Mouse (Mus musculus) hindbrain, embryonic 11.5 days (tissue): ENCODE results near the gene Tbx2. TPM values are rescaled to one million over a fixed set of nuclear protein-coding genes. Genes with fewer than 3 reads are reported as not detected.

Source experiments
- ATAC-seq: fragments of 200-750 bp; cut with Nextera tagmentation; 2 replicates; pipeline ENCODE4 v1.8.0; 2017; ENCODE audit warnings: mild to moderate bottlenecking, moderate TSS enrichment, moderate library complexity; ENCODE audit not compliant: low FRiP score
- DNase-seq: peaks from one replicate; pipeline ENCODE4 v3.0.0-alpha.2; 2015; ENCODE audit warnings: low spot score
- H3K27ac ChIP-seq: fragments of 300-500 bp; sonication (generic); 2 replicates; pipeline ENCODE4 v1.5.1; 2014; ENCODE audit warnings: mild to moderate bottlenecking, low read depth, low read length
- H3K27me3 ChIP-seq: fragments of 300-500 bp; sonication (generic); 2 replicates; pipeline ENCODE4 v1.6.1; 2014; ENCODE audit warnings: mild to moderate bottlenecking, low read length, moderate library complexity, mixed read lengths; ENCODE audit not compliant: control insufficient read depth, insufficient read depth
- H3K36me3 ChIP-seq: fragments of 300-500 bp; sonication (generic); 2 replicates; pipeline ENCODE4 v1.6.1; 2014; ENCODE audit warnings: mild to moderate bottlenecking, low read length, moderate library complexity, mixed read lengths; ENCODE audit not compliant: control insufficient read depth, insufficient read depth
- H3K4me1 ChIP-seq: fragments of 300-500 bp; sonication (generic); replicated peaks from 2 replicates; pipeline ENCODE4 v1.6.1; 2014; ENCODE audit warnings: low read length, mixed read lengths; ENCODE audit not compliant: control insufficient read depth, insufficient read depth
- H3K4me2 ChIP-seq: fragments of 300-500 bp; sonication (generic); replicated peaks from 2 replicates; pipeline ENCODE4 v1.6.1; 2014; ENCODE audit warnings: mild to moderate bottlenecking, low read depth, low read length
- H3K4me3 ChIP-seq: fragments of 300-500 bp; sonication (generic); 2 replicates; pipeline ENCODE4 v1.5.1; 2014; ENCODE audit warnings: low read depth, low read length
- H3K9ac ChIP-seq: fragments of 300-500 bp; sonication (generic); 2 replicates; pipeline ENCODE4 v1.6.1; 2014; ENCODE audit warnings: low read depth, low read length
- H3K9me3 ChIP-seq: fragments of 300-500 bp; sonication (generic); 2 replicates; pipeline ENCODE4 v1.6.1; 2016; ENCODE audit warnings: low read length; ENCODE audit not compliant: control insufficient read depth
- WGBS: fragments of 180-500 bp; shearing (Covaris S2); extraction: QIAGEN DNeasy Blood & Tissue Kit; methylation state at CpG from one replicate; pipeline ENCODE4 v1.1.7; 2014; 5-methylcytosine and 5-hydroxymethylcytosine counted together
- polyA plus RNA-seq: library from polyadenylated mRNA; unstranded; fragments of >200 nt; fragmentation: Nextera tagmentation; extraction: Ambion mirVana; gene quantifications from 2 replicates; pipeline ENCODE4 v1.2.1, GENCODE M21; 2014

Gene Tbx2
- 2.3 and 3.7 TPM in 2 replicates for polyA plus RNA-seq

DNA sequence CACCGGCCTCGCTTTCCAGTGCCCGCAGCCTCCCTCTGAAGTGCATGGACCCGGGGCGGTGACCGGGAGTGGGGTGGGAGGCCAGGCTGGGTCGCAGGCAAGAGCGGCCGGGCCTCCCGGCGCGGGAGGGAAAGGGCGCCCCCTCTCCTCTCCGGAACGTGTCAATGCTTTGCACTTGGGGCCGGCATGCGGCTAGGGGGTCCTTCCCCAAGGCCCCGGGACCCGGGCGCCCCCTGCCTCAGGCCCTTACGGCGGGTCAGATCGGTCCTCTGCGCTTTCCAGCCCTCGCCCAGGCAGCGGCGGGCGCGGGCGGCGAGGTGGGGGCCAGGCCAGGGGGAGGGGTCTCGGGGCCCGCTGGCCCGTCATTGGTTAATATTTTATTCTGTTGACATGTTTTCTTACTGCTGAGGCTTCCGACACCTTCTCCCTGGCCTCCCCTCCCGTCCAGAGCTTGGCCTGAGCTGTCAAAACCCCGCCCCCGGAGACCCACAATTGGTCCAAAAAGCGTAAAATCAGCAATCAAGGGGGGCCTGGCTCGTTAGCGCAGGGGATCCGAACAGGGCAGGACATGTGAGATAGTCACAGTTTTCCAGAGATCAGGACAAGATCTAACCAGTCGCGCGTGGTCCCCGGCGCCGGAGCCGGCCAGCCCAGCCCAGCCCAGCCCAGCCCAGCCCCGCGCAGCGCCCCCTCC lies at the start of gene Tbx2:
TSS of gene Tbx2 (plus strand) at position 321 of the 694 bp plus-strand sequence.
- H3K27ac ChIP-seq, result peak within 1 kb of the TSS; percentile 60
- peak; percentile 78 for DNase-seq
- H3K36me3 ChIP-seq, result no peaks in the 10 kb centered on the region
- peak; percentile 63; the same call in 1 of the 2 replicates for ATAC-seq
- H3K9me3 ChIP-seq, result no peaks in the 10 kb centered on the region
- H3K4me3 ChIP-seq, result peak within 1 kb of the TSS; percentile 40
- H3K4me1 ChIP-seq, result peaks cover 22% of the 10 kb centered on the region
- peaks cover 90% of the 10 kb centered on the region for H3K27me3 ChIP-seq
- H3K4me2 ChIP-seq, result peak within 1 kb of the TSS; percentile 76
- H3K9ac ChIP-seq, result peak within 1 kb of the TSS; percentile 58; the same call in 1 of the 2 replicates
- WGBS, result under 1% methylated on average over 46 of the region's 52 CpGs

DNA sequence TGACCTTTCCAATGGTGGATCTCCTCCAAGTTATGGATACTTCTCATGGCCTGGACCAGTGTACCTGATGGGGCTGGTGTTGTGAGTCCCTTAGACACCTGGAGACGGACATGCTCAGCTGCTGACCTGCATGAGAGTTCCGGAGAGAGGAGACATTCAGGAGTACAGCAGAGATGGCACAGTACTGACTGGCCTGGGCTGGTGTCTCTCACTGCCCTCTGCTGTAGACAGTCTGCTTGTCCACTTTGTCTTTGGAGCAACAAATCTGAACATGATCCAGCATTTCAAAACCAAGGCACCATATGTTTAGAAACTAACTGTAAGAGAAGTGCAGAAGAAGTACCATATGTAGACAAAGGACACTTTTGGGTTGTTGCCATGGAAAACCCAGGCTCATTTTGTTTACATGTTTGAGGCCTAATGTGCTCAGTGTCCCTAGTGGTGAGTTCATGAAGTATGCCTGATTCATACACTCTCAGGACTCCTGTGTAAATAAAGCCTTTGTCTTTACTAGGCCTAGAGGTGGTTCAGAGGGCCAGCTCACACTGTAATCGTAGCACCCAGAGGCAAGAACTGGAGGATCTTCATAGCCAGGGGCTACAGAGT lies 46.1 kb upstream of the Tbx2 start:
- DNase-seq, result peak; percentile 26
- Histone ChIP-seq H3K36me3 (no peaks in the 10 kb centered on the region), H3K4me1 (no peaks in the 10 kb centered on the region), H3K9me3 (no peaks in the 10 kb centered on the region), H3K9ac (no peak overlapping the region), H3K4me3 (no peak overlapping the region), H3K27me3 (no peaks in the 10 kb centered on the region), H3K4me2 (no peak overlapping the region), H3K27ac (no peak overlapping the region)
- 80% methylated on average over 3 of the region's 3 CpGs for WGBS
- no peak for ATAC-seq

DNA sequence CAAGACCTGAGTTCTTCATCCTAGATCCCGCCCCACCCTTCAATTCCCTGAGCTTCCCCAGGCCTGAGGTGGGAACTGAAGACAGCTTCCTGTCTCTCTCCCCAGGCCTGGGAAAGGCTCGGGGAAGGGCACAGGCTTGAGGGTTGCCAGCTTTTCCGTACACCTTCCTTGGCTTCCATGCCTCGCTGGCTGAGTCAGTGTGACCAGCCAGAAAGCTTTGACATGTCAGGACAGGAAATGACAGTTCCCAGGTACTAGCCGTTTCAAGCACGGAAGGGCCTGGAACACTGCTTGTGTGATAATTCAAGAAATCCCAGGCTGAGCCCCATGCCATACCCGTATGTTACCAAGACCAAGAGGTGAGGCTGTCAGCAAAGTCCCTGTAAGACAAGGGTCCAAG lies 42.6 kb upstream of the Tbx2 start:
- no peak overlapping the region for H3K4me3 ChIP-seq
- ATAC-seq (no peak), DNase-seq (no peak)
- no peak overlapping the region for H3K4me2 ChIP-seq
- H3K27me3 ChIP-seq, result no peaks in the 10 kb centered on the region
- no peak overlapping the region for H3K27ac ChIP-seq
- H3K9me3 ChIP-seq, result no peaks in the 10 kb centered on the region
- 88% methylated on average over 7 of the region's 7 CpGs for WGBS
- no peak overlapping the region for H3K9ac ChIP-seq
- no peaks in the 10 kb centered on the region for H3K36me3 ChIP-seq
- no peaks in the 10 kb centered on the region for H3K4me1 ChIP-seq

DNA sequence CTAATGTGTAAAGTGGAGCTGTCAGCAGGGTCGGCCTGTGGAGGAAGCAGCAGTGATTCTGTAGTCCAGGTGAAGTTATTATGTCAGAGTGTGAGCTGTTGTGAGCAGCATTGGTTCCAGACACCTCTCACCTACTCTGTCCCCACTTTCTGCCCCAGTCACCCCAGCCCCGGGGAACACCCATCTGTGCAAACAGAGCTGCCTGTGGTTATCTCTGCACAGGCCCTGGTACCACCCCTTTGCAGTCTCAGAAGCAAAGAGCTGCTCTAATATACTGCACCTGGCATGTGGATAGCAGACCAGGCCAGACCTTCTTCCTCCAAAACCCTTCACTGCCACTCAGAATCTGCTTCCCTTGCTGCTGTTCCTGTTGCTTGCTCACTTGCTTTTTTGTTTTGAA lies 42.1 kb upstream of the Tbx2 start:
- H3K4me1 ChIP-seq, result no peaks in the 10 kb centered on the region
- no peak overlapping the region for H3K4me2 ChIP-seq
- 68% methylated on average over 2 of the region's 2 CpGs for WGBS
- H3K4me3 ChIP-seq, result no peak overlapping the region
- no peak overlapping the region for H3K27ac ChIP-seq
- H3K36me3 ChIP-seq, result no peaks in the 10 kb centered on the region
- no peak for DNase-seq
- no peak for ATAC-seq
- H3K9me3 ChIP-seq, result no peaks in the 10 kb centered on the region
- H3K27me3 ChIP-seq, result no peaks in the 10 kb centered on the region
- no peak overlapping the region for H3K9ac ChIP-seq

DNA sequence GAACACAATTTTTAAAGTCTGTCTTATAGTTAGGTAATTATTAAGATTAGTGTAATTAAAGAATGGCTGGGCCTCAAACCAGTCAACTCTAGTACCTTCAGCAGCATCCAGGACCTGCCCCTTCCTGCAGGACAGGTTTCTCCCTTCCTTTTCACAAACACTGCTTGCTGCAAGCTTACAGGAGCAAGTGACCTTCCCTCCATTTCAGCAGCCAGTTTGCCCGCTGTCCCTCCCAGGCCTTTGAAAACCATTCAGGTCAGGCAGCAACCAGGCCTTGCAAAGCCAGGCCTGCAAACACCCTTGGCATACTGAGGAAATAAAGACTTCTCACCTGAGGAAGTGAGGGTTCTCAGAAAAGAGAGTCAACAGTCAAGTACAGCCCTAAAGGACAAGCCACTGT lies 41.1 kb upstream of the Tbx2 start:
- no peak for ATAC-seq
- H3K4me1 ChIP-seq, result no peaks in the 10 kb centered on the region
- H3K36me3 ChIP-seq, result no peaks in the 10 kb centered on the region
- WGBS, result 73% methylated on average over 1 of the region's 1 CpGs
- DNase-seq, result no peak
- H3K9ac ChIP-seq, result no peak overlapping the region
- no peaks in the 10 kb centered on the region for H3K9me3 ChIP-seq
- no peak overlapping the region for H3K27ac ChIP-seq
- H3K4me2 ChIP-seq, result no peak overlapping the region
- H3K27me3 ChIP-seq, result no peaks in the 10 kb centered on the region
- H3K4me3 ChIP-seq, result no peak overlapping the region

DNA sequence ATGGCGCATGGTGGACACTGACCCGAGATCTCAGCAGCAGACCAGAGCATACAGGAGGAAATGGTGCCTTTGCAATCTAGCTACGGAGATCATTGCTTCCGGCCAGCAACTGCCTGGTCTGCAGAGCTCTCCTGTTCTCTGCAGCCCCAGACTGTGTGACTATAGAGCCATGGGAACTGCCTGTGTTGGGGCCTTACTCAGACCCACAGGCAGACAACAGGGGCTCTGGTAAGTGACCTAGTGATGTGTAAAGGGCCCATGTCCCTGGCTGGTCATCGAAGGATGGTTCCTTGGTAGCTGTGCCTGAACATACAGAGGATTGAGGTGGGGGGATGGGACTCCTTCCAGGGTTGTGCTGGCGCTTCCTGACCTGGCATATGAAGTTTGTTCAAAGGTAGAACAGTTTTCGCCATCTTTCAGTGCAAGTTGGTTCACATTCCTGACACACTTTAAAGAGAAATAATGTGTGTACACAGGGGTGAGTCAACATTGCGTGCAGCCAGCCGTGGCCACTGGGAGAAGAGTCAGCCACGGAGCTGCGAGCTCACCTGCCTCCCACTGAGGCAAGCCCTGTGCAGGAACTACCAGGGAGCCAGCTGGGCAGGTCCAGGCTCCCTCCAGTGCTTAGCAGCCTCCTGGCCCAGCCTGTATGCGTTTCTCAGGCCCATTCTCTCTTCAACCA lies 39.7 kb upstream of the Tbx2 start:
- 71% methylated on average over 12 of the region's 12 CpGs for WGBS
- Histone ChIP-seq H3K36me3 (no peaks in the 10 kb centered on the region), H3K9ac (no peak overlapping the region), H3K4me1 (no peaks in the 10 kb centered on the region), H3K4me2 (no peak overlapping the region), H3K27ac (no peak overlapping the region), H3K27me3 (no peaks in the 10 kb centered on the region), H3K4me3 (no peak overlapping the region), H3K9me3 (no peaks in the 10 kb centered on the region)
- DNase-seq (no peak), ATAC-seq (no peak)

DNA sequence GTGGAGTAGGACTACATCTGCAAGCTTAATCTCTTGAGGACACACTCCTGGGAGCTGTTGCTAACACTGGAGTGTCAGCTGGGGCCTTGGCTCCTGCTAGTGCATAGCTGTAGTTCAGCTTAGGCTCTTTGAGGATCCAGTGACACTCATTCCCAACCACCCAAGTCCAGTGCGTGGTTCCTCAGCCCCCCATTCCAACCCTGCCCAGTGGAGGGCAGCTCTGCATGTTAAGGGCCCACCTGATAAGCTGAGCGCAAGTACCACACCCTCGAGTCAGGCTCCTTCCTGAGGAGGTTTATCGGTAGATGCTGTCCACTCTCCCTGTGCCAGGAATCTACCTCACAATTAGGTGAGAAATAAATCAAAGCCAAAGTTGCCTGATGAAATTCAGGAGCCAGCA lies 32.9 kb upstream of the Tbx2 start:
- H3K4me3 ChIP-seq, result no peak overlapping the region
- no peaks in the 10 kb centered on the region for H3K27me3 ChIP-seq
- WGBS, result 85% methylated on average over 4 of the region's 4 CpGs
- no peaks in the 10 kb centered on the region for H3K36me3 ChIP-seq
- no peaks in the 10 kb centered on the region for H3K4me1 ChIP-seq
- no peak overlapping the region for H3K27ac ChIP-seq
- no peak overlapping the region for H3K4me2 ChIP-seq
- ATAC-seq, result no peak
- no peaks in the 10 kb centered on the region for H3K9me3 ChIP-seq
- DNase-seq, result no peak
- H3K9ac ChIP-seq, result no peak overlapping the region

DNA sequence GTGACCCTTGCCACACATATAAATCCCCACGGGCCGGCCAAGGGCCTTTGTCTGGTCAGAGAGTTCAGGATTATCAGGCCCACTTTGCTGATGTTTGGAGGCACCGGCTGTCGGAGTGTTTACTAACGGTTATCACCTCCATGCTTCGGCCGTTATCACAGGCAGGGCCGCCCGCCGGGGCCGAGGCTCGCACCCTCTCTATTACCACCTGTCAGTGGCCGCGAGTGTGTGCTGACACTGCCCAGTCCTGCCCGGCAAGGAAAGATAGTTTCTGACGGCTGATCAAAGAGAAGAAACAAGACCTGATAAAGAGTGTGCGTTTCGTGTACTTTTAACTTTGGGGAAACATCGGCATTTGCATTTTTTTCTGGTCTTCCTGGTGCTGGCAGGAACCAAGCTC lies 32.5 kb upstream of the Tbx2 start:
- ATAC-seq (no peak), DNase-seq (no peak)
- H3K4me2 ChIP-seq, result no peak overlapping the region
- 74% methylated on average over 19 of the region's 19 CpGs for WGBS
- no peaks in the 10 kb centered on the region for H3K9me3 ChIP-seq
- no peaks in the 10 kb centered on the region for H3K27me3 ChIP-seq
- H3K9ac ChIP-seq, result no peak overlapping the region
- no peak overlapping the region for H3K4me3 ChIP-seq
- no peaks in the 10 kb centered on the region for H3K4me1 ChIP-seq
- no peaks in the 10 kb centered on the region for H3K36me3 ChIP-seq
- no peak overlapping the region for H3K27ac ChIP-seq
